Mouse (Mus musculus) large intestine, adult 2 months (tissue): ENCODE results near the gene Cwc25. TPM values are rescaled to one million over a fixed set of nuclear protein-coding genes. Genes with fewer than 3 reads are reported as not detected.
A peak's percentile ranks its signal among the peaks of the same experiment; 100 is the strongest.

Experiments used
- DNase-seq: peaks from one replicate; pipeline ENCODE4 v3.0.0-alpha.2; 2012; ENCODE audit warnings: low read depth, low spot score
- WGBS: fragments of 180-500 bp; shearing (Covaris S2); methylation state at CpG from one replicate; pipeline ENCODE4 v1.1.7; 2018; 5-methylcytosine and 5-hydroxymethylcytosine counted together
- polyA plus RNA-seq: library from polyadenylated mRNA; depleted of rRNA; stranded (reverse); fragments of >200 nt; gene quantifications from 2 replicates; pipeline ENCODE4 v1.2.3, GENCODE M21; 2012

Cwc25 gene
- polyA plus RNA-seq, 1 experiment: 5.1 TPM

DNA sequence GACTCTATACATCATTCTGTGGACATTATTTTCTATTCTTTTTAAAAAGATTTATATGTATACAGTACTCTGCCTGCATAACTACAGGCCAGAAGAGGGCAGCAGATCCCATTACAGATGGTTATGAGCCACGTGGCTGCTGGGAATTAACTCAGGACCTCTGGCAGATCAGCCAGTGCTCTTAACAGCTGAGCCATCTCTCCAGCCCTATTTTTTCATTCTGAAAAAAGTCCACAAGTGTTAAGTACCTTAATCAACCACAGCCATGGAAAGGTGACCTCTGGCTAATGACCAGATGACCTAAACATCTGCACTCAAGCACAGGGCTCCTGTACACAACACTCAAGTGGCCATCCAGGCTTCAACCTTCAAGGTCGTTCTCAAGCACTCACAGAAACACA, 10.8 kb upstream of the Cwc25 start:
- DNase-seq: no peak
- 43% methylated on average over 2 of the region's 2 CpGs for WGBS

DNA sequence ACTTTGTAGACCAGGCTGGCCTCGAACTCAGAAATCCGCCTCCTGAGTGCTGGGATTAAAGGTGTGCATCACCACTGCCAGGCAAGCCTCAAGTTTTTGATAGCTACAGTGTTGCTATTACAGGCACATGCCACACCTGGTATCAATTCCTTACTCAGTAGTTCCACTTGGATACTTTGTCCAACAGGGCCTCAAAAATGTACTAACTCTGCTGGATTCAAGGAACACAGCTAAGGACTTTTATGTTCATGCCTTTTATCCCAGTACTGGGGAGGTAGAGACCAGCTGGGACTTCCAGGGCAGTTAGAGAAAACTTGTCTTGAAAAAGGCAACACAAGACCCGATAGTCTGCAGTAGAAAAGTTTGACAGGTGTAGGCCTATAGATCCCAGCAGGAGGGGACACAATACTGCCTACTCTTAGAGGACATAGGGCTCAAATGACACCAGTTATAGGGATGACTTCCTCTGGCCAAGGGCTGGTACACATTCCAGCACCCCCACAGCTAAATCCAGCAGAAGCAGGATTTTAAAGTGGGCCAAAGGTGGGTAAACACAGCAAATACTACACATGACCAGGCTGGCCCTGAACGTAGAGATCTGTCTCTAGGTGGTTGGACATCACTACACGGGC, 10.3 kb upstream of the Cwc25 start:
- 66% methylated on average over 5 of the region's 5 CpGs for WGBS
- DNase-seq: no peak

GRCm38 (mm10) chr11:97775808-97776496, 9.6 kb upstream of the Cwc25 start, which contains the start of gene 1700001P01Rik:
Gene 1700001P01Rik, minus strand, starts transcription at chr11:97775918.
- WGBS: 48% methylated on average over 17 of the region's 17 CpGs

DNA sequence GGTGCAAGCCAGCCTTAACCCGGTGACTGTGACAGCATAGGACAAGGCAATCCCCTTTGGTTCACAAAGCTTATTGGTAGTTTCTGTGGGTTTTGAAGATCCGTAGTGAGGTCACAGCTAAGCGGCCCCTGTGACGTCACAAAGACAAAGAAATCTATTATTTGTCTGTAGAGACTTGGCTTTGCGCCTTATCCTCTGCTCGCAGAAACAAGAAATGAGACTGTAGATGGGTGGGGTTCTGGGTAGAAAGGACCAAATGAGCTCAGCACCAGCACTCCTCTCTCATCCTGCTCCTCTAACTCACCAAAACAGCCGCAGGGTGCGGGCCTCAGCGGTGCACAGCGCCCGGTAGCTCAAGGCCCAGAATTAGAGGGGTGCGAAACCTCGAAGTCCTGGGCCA, 8.8 kb upstream of the Cwc25 start:
- 73% methylated on average over 13 of the region's 13 CpGs for whole genome bisulfite sequencing

More at GRCm38 (mm10) chr11:97775808-97776496, 9.6 kb upstream of the Cwc25 start, which contains the start of gene 1700001P01Rik:
- no peak for DNase-seq

GRCm38 (mm10) chr11:97771410-97771809, 5.1 kb upstream of the Cwc25 start:
- WGBS: 79% methylated on average over 14 of the region's 14 CpGs
- DNase-seq: no peak

More for the DNA sequence above, 8.8 kb upstream of the Cwc25 start:
- DNase-seq: no peak

DNA sequence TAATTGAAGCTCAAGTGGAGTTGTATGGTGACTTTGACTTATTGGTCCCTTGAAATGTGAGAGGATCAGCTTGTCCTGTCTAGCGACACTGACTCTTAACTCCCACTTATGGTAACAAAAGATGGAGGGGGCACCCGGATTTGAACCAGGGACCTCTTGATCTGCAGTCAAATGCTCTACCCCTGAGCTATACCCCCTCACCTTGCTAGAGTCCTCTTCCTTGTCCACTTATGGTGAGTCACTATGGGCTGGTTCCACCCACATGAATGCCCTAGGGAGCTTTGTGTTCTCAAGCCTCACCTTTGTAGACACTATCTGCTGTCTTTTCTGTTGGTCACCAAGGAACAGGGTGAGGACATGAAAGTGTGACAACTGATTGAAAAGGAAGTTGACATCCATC, 3.3 kb upstream of the Cwc25 start:
- WGBS: 15% methylated on average over 2 of the region's 2 CpGs
- peak; percentile 53 for DNase-seq

- no peak for DNase-seq
Measured at GRCm38 (mm10) chr11:97761638-97762037, 4.7 kb downstream of the Cwc25 start.

DNA sequence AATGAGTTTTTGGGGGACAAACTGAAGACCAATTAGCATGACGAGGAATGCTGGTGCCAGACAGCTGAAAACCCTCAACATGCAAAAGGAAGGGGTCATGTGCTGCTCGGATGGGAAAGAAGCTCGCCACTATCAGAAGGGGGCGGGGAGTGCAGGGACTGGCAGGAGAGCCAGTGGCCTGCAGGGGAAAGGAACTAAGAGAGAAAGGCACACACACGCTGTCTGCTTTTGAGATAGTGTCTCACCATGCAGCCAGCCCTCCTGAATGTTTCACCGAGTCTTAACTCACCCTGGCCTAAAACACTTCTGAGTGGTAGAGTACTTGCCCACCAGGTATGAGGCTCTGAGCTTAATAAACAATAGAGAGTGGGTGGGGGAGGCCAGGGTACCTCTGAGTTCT, 7.4 kb downstream of the Cwc25 start:
- 83% methylated on average over 6 of the region's 6 CpGs for WGBS
- no peak for DNase-seq

DNA sequence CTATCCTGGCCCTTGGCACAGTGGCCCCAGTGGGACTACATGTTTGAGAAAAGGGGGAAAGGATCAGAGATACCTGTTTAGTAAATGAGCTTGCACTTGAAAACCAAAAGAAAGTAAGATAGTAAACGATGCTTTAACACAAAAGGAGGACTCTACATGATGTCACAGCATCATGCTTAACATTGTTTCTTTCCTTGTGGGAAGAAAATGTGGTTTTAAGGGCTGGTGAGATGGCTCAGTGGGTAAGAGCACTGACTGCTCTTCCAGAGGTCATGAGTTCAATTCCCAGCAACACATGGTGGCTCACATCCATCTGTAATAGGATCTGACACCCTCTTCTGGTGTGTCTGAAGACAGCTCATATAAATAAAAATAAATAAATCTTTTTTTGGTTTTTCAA, 8.2 kb downstream of the Cwc25 start:
- no peak for DNase-seq
- 93% methylated on average over 1 of the region's 1 CpGs for WGBS

GRCm38 (mm10) chr11:97753277-97753676, 13.1 kb downstream of the Cwc25 start:
- DNase-seq: no peak
- WGBS: 95% methylated on average over 8 of the region's 8 CpGs

- WGBS: 83% methylated on average over 5 of the region's 5 CpGs
- no peak for DNase-seq
Measured at GRCm38 (mm10) chr11:97748496-97748895, 17.9 kb downstream of the Cwc25 start.

DNA sequence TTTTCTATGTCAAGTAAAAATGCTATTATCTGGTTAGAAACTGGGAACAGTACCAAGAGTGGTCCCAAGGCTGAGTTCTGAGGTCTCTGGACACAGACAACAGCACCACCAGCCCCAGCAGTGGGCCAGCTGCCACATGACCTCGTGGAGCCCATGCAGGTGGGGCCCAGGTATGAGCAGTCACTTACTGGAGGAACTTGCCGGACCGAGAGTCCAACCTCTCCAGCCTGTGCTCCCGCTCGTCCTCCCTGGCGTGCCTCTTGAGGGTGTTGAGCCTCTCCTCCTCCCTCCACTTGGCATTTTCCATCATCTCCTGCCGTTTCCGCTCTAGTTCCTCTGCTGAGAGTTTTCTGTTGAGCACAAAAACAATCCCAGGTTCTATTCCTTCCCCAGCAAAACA, 18.6 kb downstream of the Cwc25 start:
- WGBS: 90% methylated on average over 8 of the region's 8 CpGs
- no peak for DNase-seq

DNA sequence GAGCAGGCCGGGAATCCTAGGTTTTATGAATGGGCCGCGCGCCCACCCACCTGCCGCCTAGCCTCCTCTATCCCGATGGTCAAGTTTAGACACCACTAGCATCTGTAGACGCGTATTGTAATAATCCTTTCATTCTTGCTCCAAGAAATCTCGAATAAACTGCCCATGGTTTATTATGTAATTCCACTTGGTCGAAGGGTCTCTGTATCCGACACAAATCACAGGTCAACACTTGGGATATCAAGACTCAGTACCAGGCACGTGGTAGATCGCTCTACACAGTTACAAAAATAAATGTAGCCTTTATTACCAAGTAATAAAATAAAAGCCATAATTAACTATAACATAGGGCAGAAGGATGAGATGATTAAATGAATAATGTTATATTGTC, 21.0 kb downstream of the Cwc25 start:
- 2% methylated on average over 13 of the region's 13 CpGs for WGBS

GRCm38 (mm10) chr11:97744718-97745330, 21.5 kb downstream of the Cwc25 start:
- 2% methylated on average over 45 of the region's 57 CpGs for WGBS
- DNase-seq: peak; percentile 98

More for the DNA sequence above, 21.0 kb downstream of the Cwc25 start:
- no peak for DNase-seq

DNA sequence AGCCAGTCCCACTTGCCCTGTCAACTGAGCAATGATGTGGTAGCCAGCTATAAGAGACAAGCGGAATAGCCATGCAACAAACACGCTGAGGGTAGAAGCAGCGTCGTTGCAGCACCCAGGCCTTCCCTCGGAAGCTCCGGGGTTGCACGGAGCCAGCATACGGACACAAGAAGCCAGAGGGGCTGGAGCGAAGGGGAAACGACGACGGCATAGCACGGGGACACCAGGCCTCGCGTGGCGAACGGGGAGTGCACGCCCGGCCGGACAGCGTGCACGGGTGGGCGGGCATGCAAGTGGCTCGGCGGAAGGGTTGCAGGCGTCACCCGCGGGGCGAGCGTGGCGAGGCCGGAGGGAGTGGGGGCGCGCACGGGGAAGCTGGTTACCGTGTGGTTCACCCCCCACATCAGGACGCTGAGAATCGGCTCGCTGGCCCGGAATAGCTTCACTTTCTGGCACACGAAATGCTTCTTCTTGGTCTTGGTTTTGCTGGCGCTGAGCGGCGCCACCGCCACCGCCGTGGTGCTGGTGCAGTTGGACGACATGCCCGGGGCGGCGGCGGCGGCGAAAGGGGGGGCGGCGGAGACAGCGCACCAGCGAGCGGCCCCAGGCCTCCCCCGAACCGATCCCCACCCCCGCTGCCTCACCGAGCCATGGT, 22.2 kb downstream of the Cwc25 start, which contains the start of gene Pip4k2b:
Gene Pip4k2b (minus strand): TSS at position 642 of the 655 bp plus-strand sequence.
- DNase-seq: no peak
- WGBS: 2% methylated on average over 63 of the region's 63 CpGs

GRCm38 (mm10) chr11:97743423-97743822, 22.9 kb downstream of the Cwc25 start:
- no peak for DNase-seq
- 12% methylated on average over 9 of the region's 9 CpGs for WGBS

GRCm38 (mm10) chr11:97742591-97742990, 23.8 kb downstream of the Cwc25 start:
- DNase-seq: no peak
- 82% methylated on average over 9 of the region's 9 CpGs for WGBS

GRCm38 (mm10) chr11:97742157-97742556, 24.2 kb downstream of the Cwc25 start:
- 85% methylated on average over 5 of the region's 5 CpGs for WGBS
- DNase-seq: no peak

GRCm38 (mm10) chr11:97740190-97740589, 26.2 kb downstream of the Cwc25 start:
- no peak for DNase-seq
- 55% methylated on average over 7 of the region's 7 CpGs for WGBS

DNA sequence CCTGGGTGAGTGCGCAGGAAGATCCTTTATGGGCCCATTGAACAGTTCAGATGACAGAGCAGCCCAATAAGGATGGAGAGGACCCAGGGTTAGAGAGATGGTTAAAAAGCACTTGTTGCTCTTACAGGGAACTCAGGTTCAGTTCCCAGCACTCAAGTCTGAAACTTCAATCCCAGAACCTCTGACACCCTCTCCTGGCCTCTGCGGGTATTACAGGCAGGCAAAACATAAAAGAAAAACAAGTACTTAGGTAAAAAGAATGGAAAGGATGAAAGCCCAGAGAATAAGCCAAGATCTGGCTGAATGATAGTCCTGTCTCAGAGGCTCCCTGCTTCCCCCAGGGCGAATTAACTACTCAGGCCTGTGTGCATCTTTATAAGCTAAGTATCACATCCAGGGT, 27.2 kb downstream of the Cwc25 start:
- DNase-seq: no peak
- 95% methylated on average over 3 of the region's 3 CpGs for WGBS
